12 mouse cellular contexts compared by ENCODE assay signal in the genomic region with DNA sequence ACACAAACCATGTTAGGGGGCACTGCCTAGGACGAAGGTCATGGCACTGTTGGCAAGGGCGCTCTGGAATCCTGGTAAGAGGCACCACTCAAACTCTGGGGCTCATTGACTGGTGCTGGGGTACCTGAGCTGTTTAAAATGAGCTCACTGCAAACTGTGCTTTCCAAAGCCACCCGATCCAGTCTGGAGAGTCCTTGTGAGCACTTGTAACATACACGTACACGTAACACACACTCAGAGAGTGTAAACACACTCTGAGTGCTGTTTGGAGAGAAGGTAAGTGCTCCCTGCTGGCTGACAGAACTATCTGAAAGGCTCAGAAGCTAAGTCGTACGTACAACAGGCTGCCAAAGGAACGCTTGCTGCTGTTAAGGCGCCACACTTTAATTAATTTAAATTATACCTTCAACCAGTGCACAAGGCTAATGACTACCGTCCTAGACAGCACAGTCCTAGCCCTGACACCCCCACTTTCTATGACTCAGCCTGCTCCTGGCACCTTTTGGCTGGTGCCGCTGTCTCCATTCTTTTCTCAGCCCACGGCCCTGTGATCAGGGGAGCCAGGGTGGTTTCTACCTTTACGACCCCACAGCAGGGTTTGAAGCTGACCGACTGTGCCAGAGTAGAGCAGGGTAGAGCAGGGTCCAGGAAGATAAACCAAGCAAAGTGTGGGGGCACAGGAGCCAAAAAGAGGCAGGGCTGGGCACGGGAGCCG. TPM values are rescaled to one million over a fixed set of nuclear protein-coding genes. Genes with fewer than 3 reads are reported as not detected.
DNase-seq lines count a peak whose midpoint lies in the region; ATAC-seq and TF ChIP-seq lines count a peak whose summit lies in the region.
"Had no signal": no experiment of that assay in that cellular context is flagged by ENCODE, and none has a peak within 500 bp of the region (broad histone marks: within the 10 kb centered on the region; RNA-seq: fewer than 3 reads in every experiment).

No protein-coding gene starts in this region.

- no peak overlapping the region for H3K9ac ChIP-seq in heart, embryonic 11.5 days (ENCODE audit: low read depth, low read length)
- no peak overlapping the region for H3K9ac ChIP-seq in limb, embryonic 12.5 days (replicated peaks)
- H3K9ac ChIP-seq in lung, postnatal 0 days (replicated peaks; ENCODE audit: low read depth), result no peak overlapping the region
- H3K9ac ChIP-seq: embryonic facial prominence, embryonic 12.5 days had no signal

- H3K36me3 ChIP-seq in heart, embryonic 10.5 days, result peaks cover 6% of the 10 kb centered on the region; the same call in 1 of the 2 replicates
- no peaks in the 10 kb centered on the region; the same call in 1 of the 2 replicates for H3K36me3 ChIP-seq in heart, embryonic 11.5 days (ENCODE audit: control insufficient read depth, insufficient read depth, low read length)
- peaks cover 17% of the 10 kb centered on the region for H3K36me3 ChIP-seq in limb, embryonic 12.5 days
- H3K36me3 ChIP-seq in limb, embryonic 10.5 days, result peaks cover 44% of the 10 kb centered on the region
- no peaks in the 10 kb centered on the region for H3K36me3 ChIP-seq in lung, postnatal 0 days (ENCODE audit: insufficient read depth, low read length)

- H3K27me3 ChIP-seq in heart, embryonic 10.5 days (ENCODE audit: insufficient read depth, poor library complexity, severe bottlenecking), result no peaks in the 10 kb centered on the region
- no peaks in the 10 kb centered on the region for H3K27me3 ChIP-seq in heart, embryonic 11.5 days (ENCODE audit: control insufficient read depth, insufficient read depth, low read length)
- H3K27me3 ChIP-seq in limb, embryonic 12.5 days, result no peaks in the 10 kb centered on the region
- H3K27me3 ChIP-seq in limb, embryonic 10.5 days (ENCODE audit: low read depth, poor library complexity, severe bottlenecking), result no peaks in the 10 kb centered on the region
- H3K27me3 ChIP-seq in lung, postnatal 0 days (replicated peaks; ENCODE audit: insufficient read depth, low read length), result peaks cover 38% of the 10 kb centered on the region
- H3K27me3 ChIP-seq: embryonic facial prominence, embryonic 12.5 days had no signal

- DNase-seq in heart, embryonic 10.5 days (ENCODE audit: low spot score), result no peak
- DNase-seq in limb, embryonic 10.5 days (ENCODE audit: low spot score), result no peak
- DNase-seq in lung, postnatal 0 days (ENCODE audit: low spot score), result peak; percentile 94
- DNase-seq in thymus, postnatal 25 days, result no peak
- DNase-seq: adrenal gland, postnatal 14 days; cerebellum, adult 8-10 months; kidney, postnatal 4 days had no signal

- H3K27ac ChIP-seq in heart, embryonic 10.5 days, result peak overlapping the region; percentile 78
- H3K27ac ChIP-seq in heart, embryonic 11.5 days (ENCODE audit: low read depth, low read length), result no peak overlapping the region; the same call in 1 of the 2 replicates
- peak overlapping the region; percentile 31; the same call in 1 of the 2 replicates for H3K27ac ChIP-seq in limb, embryonic 12.5 days
- H3K27ac ChIP-seq in limb, embryonic 10.5 days, result no peak overlapping the region
- H3K27ac ChIP-seq in brown adipose tissue, adult 24 weeks (replicated peaks; ENCODE audit: low read depth, low read length), result peak overlapping the region; percentile 36
- no peak overlapping the region for H3K27ac ChIP-seq in lung, postnatal 0 days (ENCODE audit: low read length)
- H3K27ac ChIP-seq: embryonic facial prominence, embryonic 12.5 days had no signal

- 80% methylated on average over 16 of the region's 16 CpGs for WGBS in heart, embryonic 10.5 days
- 73% methylated on average over 16 of the region's 16 CpGs for WGBS in heart, embryonic 11.5 days (ENCODE audit: insufficient replicate concordance)
- WGBS in limb, embryonic 12.5 days, result 66% methylated on average over 16 of the region's 16 CpGs
- 76% methylated on average over 16 of the region's 16 CpGs for WGBS in limb, embryonic 10.5 days
- 49% methylated on average over 16 of the region's 16 CpGs for WGBS in lung, postnatal 0 days

- no peaks in the 10 kb centered on the region for H3K9me3 ChIP-seq in heart, embryonic 10.5 days
- no peaks in the 10 kb centered on the region for H3K9me3 ChIP-seq in heart, embryonic 11.5 days (replicated peaks; ENCODE audit: control insufficient read depth, low read length)
- H3K9me3 ChIP-seq in limb, embryonic 12.5 days, result no peaks in the 10 kb centered on the region
- H3K9me3 ChIP-seq in limb, embryonic 10.5 days (replicated peaks), result no peaks in the 10 kb centered on the region
- no peaks in the 10 kb centered on the region for H3K9me3 ChIP-seq in lung, postnatal 0 days (ENCODE audit: low read length)
- H3K9me3 ChIP-seq: embryonic facial prominence, embryonic 12.5 days had no signal

- no peak for ATAC-seq in heart, embryonic 11.5 days (replicated peaks; ENCODE audit: insufficient number of reproducible peaks, low FRiP score, low TSS enrichment)
- no peak for ATAC-seq in limb, embryonic 12.5 days (ENCODE audit: insufficient number of reproducible peaks, insufficient read depth, low FRiP score, low TSS enrichment, low read depth)
- peak; percentile 92 for ATAC-seq in lung, postnatal 0 days
- ATAC-seq: inflammation-experienced regulatory T-cells, adult 6 months had no signal

- TF ChIP-seq CTCF in lung, postnatal 0 days (IDR thresholded peaks at IDR 0.05), result no peak

- peaks cover 99% of the 10 kb centered on the region for H3K4me1 ChIP-seq in heart, embryonic 10.5 days
- H3K4me1 ChIP-seq in heart, embryonic 11.5 days (ENCODE audit: control insufficient read depth, insufficient read depth, low read length), result peaks cover 68% of the 10 kb centered on the region
- H3K4me1 ChIP-seq in limb, embryonic 12.5 days (replicated peaks), result peaks cover 49% of the 10 kb centered on the region
- peaks cover 55% of the 10 kb centered on the region for H3K4me1 ChIP-seq in limb, embryonic 10.5 days
- peaks cover 80% of the 10 kb centered on the region for H3K4me1 ChIP-seq in brown adipose tissue, adult 24 weeks (ENCODE audit: control insufficient read depth, insufficient read depth, insufficient read length, low read length)
- peaks cover 24% of the 10 kb centered on the region for H3K4me1 ChIP-seq in lung, postnatal 0 days (ENCODE audit: insufficient read depth, low read depth, low read length)

- peak; percentile 81 for TF ChIP-seq EP300 in lung, postnatal 0 days (IDR thresholded peaks at IDR 0.05)

- no peak overlapping the region for H3K4me3 ChIP-seq in heart, embryonic 10.5 days
- no peak overlapping the region for H3K4me3 ChIP-seq in heart, embryonic 11.5 days (ENCODE audit: low read depth, low read length)
- H3K4me3 ChIP-seq in limb, embryonic 12.5 days (replicated peaks), result no peak overlapping the region
- no peak overlapping the region for H3K4me3 ChIP-seq in limb, embryonic 10.5 days
- no peak overlapping the region for H3K4me3 ChIP-seq in brown adipose tissue, adult 24 weeks (ENCODE audit: insufficient read depth, low read depth, low read length)
- H3K4me3 ChIP-seq in lung, postnatal 0 days (ENCODE audit: low read depth, low read length), result no peak overlapping the region
- H3K4me3 ChIP-seq: embryonic facial prominence, embryonic 12.5 days had no signal

- H3K4me2 ChIP-seq in heart, embryonic 11.5 days, result no peak overlapping the region
- no peak overlapping the region for H3K4me2 ChIP-seq in limb, embryonic 12.5 days
- no peak overlapping the region for H3K4me2 ChIP-seq in lung, postnatal 0 days (replicated peaks; ENCODE audit: low read depth, low read length)
- H3K4me2 ChIP-seq: embryonic facial prominence, embryonic 12.5 days had no signal

RNA-seq across cellular contexts. Expression of a gene that starts 18.9 kb away (rescaled TPM):
- 26.5 and 30.1 TPM in 2 replicates for polyA plus RNA-seq in heart, embryonic 10.5 days (2016; fragmentation: Nextera tagmentation; extraction: Ambion mirVana)
- polyA plus RNA-seq in heart, embryonic 11.5 days (2014; fragmentation: Nextera tagmentation; extraction: Ambion mirVana), result 10.9 and 16.8 TPM in 2 replicates
- polyA plus RNA-seq in limb, embryonic 12.5 days (2016; fragmentation: Nextera tagmentation; extraction: Ambion mirVana), result 41.9 and 47.4 TPM in 2 replicates
- polyA plus RNA-seq in limb, embryonic 10.5 days (2016; fragmentation: Nextera tagmentation; extraction: Ambion mirVana), result 43.0 and 47.9 TPM in 2 replicates
- 65.9 and 67.5 TPM in 2 replicates for polyA plus RNA-seq in brown adipose tissue, adult 24 weeks (2012; ENCODE audit: insufficient read depth, insufficient read length, missing spikeins)
- 37.9 and 38.4 TPM in 2 replicates for polyA plus RNA-seq in lung, postnatal 0 days (2015; fragmentation: Nextera tagmentation; extraction: Ambion mirVana)

Comparison
In these comparisons a context has a peak if more than half of its experiments do, and no peak if none do; other contexts are left out.
1. H3K27ac ChIP-seq: peak in heart, embryonic 10.5 days (single experiment), limb, embryonic 12.5 days (single experiment) and brown adipose tissue, adult 24 weeks (single experiment); none in heart, embryonic 11.5 days (single experiment), limb, embryonic 10.5 days (single experiment) and lung, postnatal 0 days (single experiment).